Mouse (Mus musculus): ENCODE measurements around the gene Paqr7. TPM values are rescaled to one million over a fixed set of nuclear protein-coding genes. Genes with fewer than 3 reads are reported as not detected.
A peak's percentile ranks its signal among the peaks of the same experiment; 100 is the strongest.
"Not testable (repeated sequence)": the region's sequence is repeated elsewhere in the genome, so short reads cannot be mapped to it uniquely, and the experiment has no call there.

Paqr7 gene
- total RNA-seq, 2 experiments from 2014 or later = 22.2 to 30.2 TPM

DNA sequence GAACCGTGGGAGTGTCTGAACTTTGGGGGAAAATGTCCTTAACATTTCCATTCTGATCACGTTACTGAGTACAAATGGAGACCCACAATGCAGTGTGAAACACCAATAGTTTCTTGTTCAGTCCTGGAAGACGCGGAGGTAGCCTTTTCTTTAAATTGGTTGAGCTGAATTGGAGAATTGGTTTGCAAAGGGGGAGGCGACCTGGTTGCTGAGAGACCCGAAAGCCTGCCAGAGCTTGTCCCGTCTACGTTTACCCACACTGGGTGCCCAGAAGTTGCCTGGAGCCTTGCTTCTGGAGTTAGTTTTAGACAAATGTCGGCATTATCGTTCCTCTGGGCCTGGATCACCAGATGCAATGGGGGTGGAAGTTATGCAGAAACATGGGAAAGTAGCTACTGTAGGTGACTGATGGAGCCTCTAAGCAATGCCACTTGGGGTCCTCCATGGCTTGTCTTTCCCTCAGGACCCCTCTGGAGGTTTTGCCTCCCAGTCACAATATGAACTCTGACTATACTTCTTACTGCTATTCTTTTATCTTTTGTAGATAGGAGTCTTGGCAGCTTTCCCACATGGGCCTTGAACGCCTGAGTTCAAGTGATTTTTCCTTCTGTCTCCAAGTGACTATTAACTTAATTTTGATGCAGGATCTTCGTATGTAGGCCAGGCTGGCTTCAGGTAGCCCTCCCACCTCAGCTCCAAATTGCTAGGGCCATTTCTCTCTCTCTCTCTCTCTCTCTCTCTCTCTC is 1.7 kb downstream of the Paqr7 start:
- DNase-seq (ENCODE audit: low spot score in 2 of 2) = no peak

- DNase-seq (ENCODE audit: low spot score in 2 of 2) = not testable (repeated sequence)
Measured at GRCm38 (mm10) chr4:134498983-134499382, 2.5 kb downstream of the Paqr7 start.

DNA sequence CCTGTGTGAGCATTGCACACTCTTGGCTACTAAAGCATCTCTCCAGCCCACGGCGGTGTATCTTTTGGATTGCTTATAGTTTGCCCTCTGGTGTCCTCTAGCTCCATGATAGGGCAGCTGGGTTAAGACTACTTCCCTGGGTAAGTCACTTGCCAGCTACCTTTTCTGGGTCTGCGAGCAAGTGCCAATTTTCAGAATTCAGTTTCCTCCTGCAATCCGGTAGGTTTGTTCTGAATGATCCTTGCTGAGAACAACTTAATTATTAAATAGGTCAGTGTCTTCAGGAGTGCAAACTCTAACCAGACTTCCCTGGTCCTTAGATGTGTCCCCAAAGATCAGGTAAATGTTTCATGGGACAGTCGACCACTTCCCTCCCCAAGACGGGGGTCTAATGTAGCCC is 4.6 kb downstream of the Paqr7 start:
- DNase-seq (ENCODE audit: low spot score in 2 of 2) = no peak

- no peak for DNase-seq (ENCODE audit: low spot score in 2 of 2)
Measured at GRCm38 (mm10) chr4:134503686-134504357, 7.3 kb downstream of the Paqr7 start.

DNA sequence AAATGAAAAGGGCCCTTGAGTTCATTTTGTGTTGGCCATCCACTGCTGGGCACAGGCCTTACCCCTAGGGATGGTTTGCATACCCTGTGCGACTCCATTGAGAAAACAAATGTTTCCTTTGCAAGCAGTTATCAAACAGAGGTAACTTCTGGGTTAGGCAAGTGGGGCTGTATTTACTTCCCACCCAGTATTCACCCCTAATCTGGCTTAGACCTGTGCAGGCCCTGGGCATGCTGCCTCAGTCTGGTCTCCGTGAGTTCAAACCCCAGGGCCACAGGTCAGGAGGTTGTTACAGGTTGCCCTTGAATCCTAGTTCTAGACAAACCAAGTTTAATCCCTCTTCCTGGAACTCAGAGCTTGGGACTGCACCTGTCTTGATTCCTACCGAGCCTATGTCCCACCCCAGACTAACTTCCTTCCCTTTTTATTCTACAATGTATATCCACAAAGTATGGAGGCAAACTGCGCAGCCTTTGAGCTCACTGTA is 8.8 kb downstream of the Paqr7 start:
- no peak for DNase-seq (ENCODE audit: low spot score in 2 of 2)

GRCm38 (mm10) chr4:134505966-134506594 is 9.6 kb downstream of the Paqr7 start:
- DNase-seq (ENCODE audit: low spot score in 2 of 2) = no peak

GRCm38 (mm10) chr4:134506713-134507112 is 10.2 kb downstream of the Paqr7 start:
- DNase-seq (ENCODE audit: low spot score in 2 of 2) = no peak

GRCm38 (mm10) chr4:134510396-134510795 is 13.9 kb downstream of the Paqr7 start:
- no peak for DNase-seq (ENCODE audit: low spot score in 2 of 2)

DNA sequence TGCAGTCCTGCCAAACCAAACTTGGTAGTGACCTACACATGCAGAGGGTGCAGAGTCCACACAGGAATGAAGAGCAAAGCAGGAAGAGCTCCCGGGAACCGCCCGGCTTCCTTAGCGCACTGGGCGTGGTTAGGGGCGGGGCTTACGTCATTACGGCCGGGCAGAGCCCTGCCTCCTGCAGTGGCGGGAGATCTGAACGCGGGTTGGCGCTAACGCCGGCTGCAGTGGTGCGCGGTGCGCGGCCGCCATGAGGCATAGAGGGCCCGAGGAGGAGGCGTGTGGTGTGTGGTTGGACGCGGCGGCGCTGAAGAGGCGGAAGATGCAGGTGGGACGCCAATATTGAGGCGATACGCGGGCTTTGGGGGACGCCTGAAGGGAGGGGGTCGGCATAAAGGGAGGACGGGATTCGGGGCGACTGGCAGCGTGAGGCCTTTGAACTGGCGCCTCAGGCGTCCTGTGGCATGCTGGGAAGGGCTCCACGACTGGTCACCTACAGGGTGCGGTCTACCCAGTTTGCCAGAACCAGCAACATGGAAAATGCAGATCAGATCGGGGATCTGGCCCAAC is 14.4 kb downstream of the Paqr7 start, which contains the start of gene Aunip:
TSS of gene Aunip (plus strand) at position 155 of the 567 bp plus-strand sequence.
- peak; percentile 87 to 91 for DNase-seq (ENCODE audit: low spot score in 2 of 2)

DNA sequence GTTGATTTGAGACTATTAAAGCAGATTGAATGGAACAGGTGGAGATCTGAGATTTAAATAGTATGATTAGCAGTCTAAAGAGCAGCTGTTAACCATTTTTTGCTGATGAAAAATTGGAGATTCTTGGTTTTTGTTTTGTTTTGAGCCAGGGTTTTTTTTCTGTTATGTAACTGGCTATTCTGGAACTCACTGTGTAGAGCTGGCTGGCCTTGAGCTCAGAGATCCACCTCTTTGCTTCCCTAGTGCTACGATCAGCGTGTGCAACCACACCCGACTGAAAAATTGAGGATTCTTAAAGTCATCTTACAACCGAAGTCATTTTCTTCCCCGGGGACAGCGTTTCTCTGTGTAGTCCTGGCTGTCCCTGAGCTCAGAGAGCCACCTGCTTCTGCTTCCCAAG is 15.2 kb downstream of the Paqr7 start:
- no peak for DNase-seq (ENCODE audit: low spot score in 2 of 2)

DNA sequence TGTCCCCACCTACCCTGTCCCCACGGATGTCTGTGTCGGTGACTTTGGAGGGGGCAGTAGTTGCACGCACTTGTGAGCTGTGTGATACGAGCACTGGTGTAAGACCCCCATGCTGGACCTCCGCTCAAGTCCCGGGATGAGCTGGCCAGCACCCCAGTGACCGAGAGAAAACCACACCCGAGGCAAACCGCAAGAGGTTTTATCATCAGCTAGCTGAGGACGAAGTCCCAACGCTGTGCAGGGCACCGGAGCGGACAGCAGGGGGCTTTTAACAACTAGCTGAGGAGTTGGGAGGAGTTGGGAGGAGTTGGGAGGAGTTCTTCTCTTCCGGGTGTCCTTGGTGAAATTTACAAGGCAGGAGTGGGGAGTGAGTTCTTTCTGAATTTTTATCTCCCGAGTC is 16.3 kb downstream of the Paqr7 start:
- DNase-seq (ENCODE audit: low spot score in 2 of 2) = peak; percentile 70

- no peak for DNase-seq (ENCODE audit: low spot score in 2 of 2)
Measured at GRCm38 (mm10) chr4:134514309-134514930, 17.9 kb downstream of the Paqr7 start.

DNA sequence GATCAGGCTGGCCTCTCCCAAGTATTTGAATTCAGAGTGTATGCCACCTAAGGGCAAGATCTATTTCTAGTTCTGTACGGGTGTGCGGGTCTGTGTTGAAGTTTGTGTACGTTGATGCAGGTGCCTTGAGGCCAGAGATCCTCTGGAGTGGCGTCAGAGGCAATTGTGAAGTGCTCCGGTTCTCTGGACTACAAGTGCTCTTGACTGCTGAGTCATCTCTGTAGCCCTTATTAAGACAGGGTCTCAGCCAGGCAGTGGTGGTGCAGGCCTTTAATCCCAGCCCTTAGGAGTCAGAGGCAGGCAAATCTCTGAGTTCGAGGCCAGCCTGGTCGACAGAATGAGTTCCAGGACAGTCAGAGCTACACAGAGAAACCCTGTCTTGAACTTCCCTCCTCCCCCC is 19.1 kb downstream of the Paqr7 start:
- DNase-seq (ENCODE audit: low spot score in 2 of 2) = no peak

- DNase-seq (ENCODE audit: low spot score in 2 of 2) = peak in 1 of 2 experiments; percentile 46
Measured at GRCm38 (mm10) chr4:134516981-134517380, 20.5 kb downstream of the Paqr7 start.

- DNase-seq (ENCODE audit: low spot score in 2 of 2) = no peak
Measured at GRCm38 (mm10) chr4:134517719-134518118, 21.2 kb downstream of the Paqr7 start.

- DNase-seq (ENCODE audit: low spot score in 2 of 2) = no peak
Measured at GRCm38 (mm10) chr4:134518541-134518940, 22.0 kb downstream of the Paqr7 start.

DNA sequence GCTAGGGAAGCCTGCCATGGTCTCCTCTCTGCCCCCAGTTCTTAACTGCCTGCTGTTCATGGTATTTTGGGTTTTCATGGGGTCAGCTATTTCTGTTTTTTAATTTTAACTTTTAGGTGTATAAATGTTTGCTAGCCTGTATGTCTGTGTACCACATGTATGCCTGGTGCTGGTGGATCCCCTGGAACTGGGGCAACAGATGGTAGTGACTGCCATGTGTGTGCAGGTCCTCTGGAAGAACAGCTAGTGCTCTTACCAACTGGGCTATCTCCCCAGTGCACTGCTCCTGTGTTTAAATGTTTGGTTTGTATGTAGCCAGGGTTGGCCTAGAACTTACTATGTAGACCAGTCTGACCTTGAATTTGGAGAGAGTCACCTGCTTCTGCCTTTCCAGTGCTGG is 22.8 kb downstream of the Paqr7 start:
- DNase-seq (ENCODE audit: low spot score in 2 of 2) = no peak

DNA sequence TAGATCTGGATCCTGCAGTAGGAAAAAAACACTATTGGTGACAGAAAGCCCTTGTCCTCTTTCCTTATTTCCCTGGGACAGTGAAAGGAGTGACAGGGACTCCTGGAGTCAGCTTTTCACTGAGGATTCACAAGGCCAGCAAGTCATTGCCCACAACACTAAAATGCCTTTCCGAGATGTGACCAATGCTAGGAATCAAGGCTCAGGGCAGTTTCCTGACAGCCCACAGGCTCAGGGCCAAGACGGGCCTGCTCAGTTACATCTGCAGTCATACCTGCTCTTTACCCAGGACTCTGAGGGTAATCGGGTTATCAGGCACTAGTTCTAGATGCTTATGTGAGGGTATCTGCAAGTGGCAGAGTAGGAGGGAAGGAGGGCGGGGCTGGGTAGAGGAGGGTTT is 26.9 kb downstream of the Paqr7 start:
- DNase-seq (ENCODE audit: low spot score in 2 of 2) = no peak

DNA sequence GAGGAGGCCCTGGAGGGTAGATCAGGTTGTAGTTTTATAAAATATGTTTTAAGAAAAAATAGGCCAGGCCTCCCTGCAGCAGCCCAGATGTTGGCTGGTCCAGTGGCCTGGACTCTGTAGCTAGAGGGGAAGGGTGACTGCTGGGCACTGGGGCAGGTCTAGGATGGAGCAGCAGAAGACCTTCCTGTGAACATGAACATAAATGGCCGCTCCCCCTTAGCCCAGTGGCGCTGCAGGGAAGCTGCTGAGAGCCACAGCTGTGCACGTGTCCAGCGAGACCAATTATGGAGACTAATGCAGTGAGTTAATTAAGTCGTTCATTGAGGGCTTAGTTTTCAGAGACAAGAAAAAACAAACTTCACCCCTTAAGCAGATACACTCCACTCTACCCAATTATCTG is 29.3 kb downstream of the Paqr7 start:
- DNase-seq (ENCODE audit: low spot score in 2 of 2) = no peak

DNA sequence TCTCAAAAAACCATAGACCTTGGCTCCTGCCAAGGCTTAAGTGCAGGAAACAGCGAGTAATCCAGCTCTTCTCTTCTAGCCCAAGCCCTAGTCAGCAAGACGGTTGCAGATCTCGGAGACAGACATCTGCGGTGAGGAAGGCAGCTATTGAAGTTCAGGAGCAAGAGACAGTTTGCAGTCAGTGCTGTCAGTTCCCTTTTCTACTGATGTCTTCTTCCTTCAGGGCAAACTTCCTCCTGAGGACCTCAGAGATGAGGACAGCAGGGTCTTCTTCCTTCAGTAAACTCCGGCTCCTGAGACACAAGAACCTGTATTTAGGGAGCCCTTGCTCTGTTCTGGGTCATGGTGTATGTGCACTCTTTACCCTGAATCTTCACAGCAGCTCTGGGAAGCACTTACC is 29.7 kb downstream of the Paqr7 start:
- DNase-seq (ENCODE audit: low spot score in 2 of 2) = no peak

- DNase-seq (ENCODE audit: low spot score in 2 of 2) = no peak
Measured at GRCm38 (mm10) chr4:134532928-134533327, 36.4 kb downstream of the Paqr7 start.

All from adrenal gland, adult 18-20 months (tissue).